Mouse (Mus musculus) E14TG2a.4 (cell line): ENCODE data around the gene Scpep1.

Source experiments
- H3K27me3 ChIP-seq: 2 replicates; pipeline ENCODE4 v1.6.1; 2014; ENCODE audit warnings: low read length, control low read depth; ENCODE audit not compliant: insufficient read depth
- H3K36me3 ChIP-seq: 2 replicates; pipeline ENCODE4 v1.6.1; 2014; ENCODE audit warnings: low read length, control low read depth; ENCODE audit not compliant: insufficient read depth
- H3K4me1 ChIP-seq: replicated peaks from 2 replicates; pipeline ENCODE4 v1.6.1; 2014; ENCODE audit warnings: low read depth, low read length, control low read depth
- H3K4me3 ChIP-seq: replicated peaks from 2 replicates; pipeline ENCODE4 v1.5.1; 2014; ENCODE audit warnings: mild to moderate bottlenecking, low read length
- H3K9me3 ChIP-seq: 2 replicates; pipeline ENCODE4 v1.6.1; 2014; ENCODE audit warnings: low read length, control low read depth
- CTCF ChIP-seq: conservative IDR thresholded peaks from 2 replicates; pipeline ENCODE4 v1.5.1; 2014; ENCODE audit warnings: low read length
- NANOG ChIP-seq: IDR thresholded peaks from 2 replicates; pipeline ENCODE4 v1.6.1; 2014; ENCODE audit warnings: borderline replicate concordance, low read length, mixed read lengths
- POU5F1 ChIP-seq: IDR thresholded peaks from 2 replicates; pipeline ENCODE4 v1.6.1; 2014; ENCODE audit warnings: low read length, borderline replicate concordance

The Scpep1 gene

GRCm38 (mm10) chr11:88945971-88946585 lies 9.2 kb downstream of the Scpep1 start:
- H3K36me3 ChIP-seq, result peaks cover 63% of the 10 kb centered on the region
- no peak overlapping the region; the same call in 1 of the 2 replicates for H3K4me3 ChIP-seq
- no peaks in the 10 kb centered on the region for H3K9me3 ChIP-seq
- peaks cover 81% of the 10 kb centered on the region for H3K4me1 ChIP-seq
- TF ChIP-seq CTCF, result no peak
- no peak for TF ChIP-seq NANOG
- TF ChIP-seq POU5F1, result no peak
- H3K27me3 ChIP-seq, result no peaks in the 10 kb centered on the region

GRCm38 (mm10) chr11:88941489-88941888 lies 13.8 kb downstream of the Scpep1 start:
- TF ChIP-seq POU5F1, result no peak
- TF ChIP-seq CTCF, result no peak
- TF ChIP-seq NANOG, result no peak
- no peaks in the 10 kb centered on the region for H3K9me3 ChIP-seq
- peak overlapping the region; percentile 57 for H3K4me3 ChIP-seq
- H3K4me1 ChIP-seq, result peaks cover 75% of the 10 kb centered on the region
- H3K36me3 ChIP-seq, result peaks cover 76% of the 10 kb centered on the region
- no peaks in the 10 kb centered on the region for H3K27me3 ChIP-seq

GRCm38 (mm10) chr11:88939634-88940033 lies 15.6 kb downstream of the Scpep1 start:
- TF ChIP-seq POU5F1 (no peak), NANOG (no peak), CTCF (no peak)
- H3K4me3 ChIP-seq, result no peak overlapping the region
- no peaks in the 10 kb centered on the region for H3K9me3 ChIP-seq
- H3K4me1 ChIP-seq, result peaks cover 75% of the 10 kb centered on the region
- peaks cover 76% of the 10 kb centered on the region for H3K36me3 ChIP-seq
- H3K27me3 ChIP-seq, result no peaks in the 10 kb centered on the region

DNA sequence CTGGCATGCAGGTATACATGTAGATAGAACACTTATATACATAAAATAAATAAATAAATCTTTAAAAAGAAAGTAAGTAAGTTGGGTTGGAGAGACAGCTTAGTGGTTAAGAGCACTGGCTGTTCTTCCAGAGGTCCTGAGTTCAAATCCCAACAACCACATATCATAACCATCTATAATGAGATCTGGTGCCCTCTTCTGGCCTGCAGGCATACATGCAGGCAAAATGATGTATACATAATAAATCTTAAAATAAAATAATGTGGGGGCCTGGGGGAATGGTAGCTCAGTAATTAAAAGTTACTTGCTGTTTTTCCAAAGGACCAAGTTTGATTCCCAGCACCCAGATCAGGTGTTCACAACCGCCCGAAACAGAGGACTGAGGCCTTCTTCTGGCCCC lies 16.5 kb downstream of the Scpep1 start:
- TF ChIP-seq CTCF (peak; percentile 19), NANOG (no peak)
- H3K36me3 ChIP-seq, result peaks cover 75% of the 10 kb centered on the region
- no peak overlapping the region for H3K4me3 ChIP-seq
- no peaks in the 10 kb centered on the region for H3K9me3 ChIP-seq
- no peaks in the 10 kb centered on the region for H3K27me3 ChIP-seq
- peaks cover 77% of the 10 kb centered on the region for H3K4me1 ChIP-seq

GRCm38 (mm10) chr11:88937886-88938285 lies 17.4 kb downstream of the Scpep1 start:
- Histone ChIP-seq H3K4me1 (peaks cover 83% of the 10 kb centered on the region), H3K4me3 (no peak overlapping the region), H3K36me3 (peaks cover 74% of the 10 kb centered on the region), H3K27me3 (no peaks in the 10 kb centered on the region), H3K9me3 (no peaks in the 10 kb centered on the region)
- no peak for TF ChIP-seq POU5F1
- TF ChIP-seq NANOG, result no peak
- TF ChIP-seq CTCF, result no peak

GRCm38 (mm10) chr11:88934089-88935000 lies 20.9 kb downstream of the Scpep1 start:
- H3K4me3 ChIP-seq, result peak overlapping the region; percentile 56; the same call in 1 of the 2 replicates
- H3K4me1 ChIP-seq, result peaks cover 74% of the 10 kb centered on the region
- peaks cover 70% of the 10 kb centered on the region for H3K36me3 ChIP-seq
- TF ChIP-seq NANOG (no peak), POU5F1 (no peak), CTCF (no peak)
- no peaks in the 10 kb centered on the region for H3K27me3 ChIP-seq
- no peaks in the 10 kb centered on the region for H3K9me3 ChIP-seq

DNA sequence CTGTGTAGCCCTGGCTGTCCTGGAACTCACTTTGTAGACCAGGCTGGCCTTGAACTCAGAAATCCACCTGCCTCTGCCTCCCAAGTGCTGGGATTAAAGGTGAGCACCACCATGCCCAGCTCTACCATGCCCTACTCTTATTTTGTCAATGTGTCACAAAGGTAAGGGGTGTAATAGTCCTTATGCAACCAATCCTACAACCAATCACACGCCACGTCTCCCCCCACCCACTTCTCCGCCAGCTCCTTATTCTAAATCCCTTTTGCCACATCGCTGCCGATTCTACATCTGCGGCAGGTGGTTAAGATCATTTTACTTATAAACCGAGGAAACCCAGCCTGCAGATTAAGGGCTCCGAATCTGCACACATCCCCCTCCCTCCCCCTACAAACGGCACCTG lies 22.2 kb downstream of the Scpep1 start:
- TF ChIP-seq POU5F1 (no peak), CTCF (no peak), NANOG (no peak)
- H3K4me3 ChIP-seq, result peak overlapping the region; percentile 56
- no peaks in the 10 kb centered on the region for H3K9me3 ChIP-seq
- no peaks in the 10 kb centered on the region for H3K27me3 ChIP-seq
- H3K4me1 ChIP-seq, result peaks cover 80% of the 10 kb centered on the region
- H3K36me3 ChIP-seq, result peaks cover 77% of the 10 kb centered on the region

DNA sequence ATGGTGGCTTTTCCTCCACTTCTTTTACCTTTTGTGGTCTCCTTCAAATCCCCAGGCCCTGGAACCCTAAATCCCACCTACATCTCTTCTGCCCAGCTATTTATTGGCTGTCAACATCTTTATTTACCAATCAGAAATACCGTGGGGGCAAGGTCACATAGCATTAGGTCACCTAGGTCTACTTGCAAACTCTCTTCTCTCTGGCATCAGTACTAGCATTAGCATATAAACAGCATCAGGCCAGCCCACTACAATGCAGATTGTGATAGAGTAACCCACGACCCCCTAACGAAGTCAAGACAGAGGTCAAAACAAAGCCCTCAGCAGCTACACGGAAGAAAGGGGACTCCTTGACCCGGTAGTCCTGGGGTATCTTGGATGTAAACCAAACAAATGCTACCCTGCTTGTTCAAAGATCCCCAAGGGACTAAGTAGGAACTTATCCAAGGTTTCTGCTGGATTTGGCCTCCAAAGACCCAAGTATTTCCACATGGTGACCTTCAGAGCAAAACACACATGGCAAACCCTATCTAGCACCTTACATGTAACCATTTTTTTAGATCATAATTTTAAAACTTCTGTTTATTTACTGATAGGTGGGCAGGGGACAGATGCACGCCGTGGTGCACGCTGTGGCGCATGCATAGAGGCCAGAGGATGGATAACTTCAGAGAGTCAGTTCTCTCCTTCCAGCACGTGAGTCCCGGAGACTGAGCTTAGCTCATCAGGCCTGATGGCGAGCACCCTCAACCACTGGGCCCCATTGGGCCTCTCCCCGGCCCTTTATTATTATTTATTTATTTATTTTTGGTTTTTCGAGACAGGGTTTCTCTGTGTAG lies 23.4 kb downstream of the Scpep1 start:
- no peaks in the 10 kb centered on the region for H3K27me3 ChIP-seq
- peaks cover 78% of the 10 kb centered on the region for H3K36me3 ChIP-seq
- H3K4me1 ChIP-seq, result peaks cover 80% of the 10 kb centered on the region
- H3K4me3 ChIP-seq, result 0 out of 2 replicates have a peak overlapping the region, but pooled peaks have one; percentile 61
- no peaks in the 10 kb centered on the region for H3K9me3 ChIP-seq
- TF ChIP-seq NANOG, result peak; percentile 43; the same call in 1 of the 2 replicates
- no peak for TF ChIP-seq POU5F1
- no peak for TF ChIP-seq CTCF
